Mouse (Mus musculus) liver, postnatal 0 days (tissue): ENCODE measurements around the gene Bcat2. TPM values are rescaled to one million over a fixed set of nuclear protein-coding genes. Genes with fewer than 3 reads are reported as not detected.
A peak's percentile ranks its signal among the peaks of the same experiment; 100 is the strongest.

ENCODE experiments used
- ATAC-seq: fragments of 200-750 bp; cut with Nextera tagmentation; 2 replicates; pipeline ENCODE4 v1.8.0; 2017; ENCODE audit warnings: mild to moderate bottlenecking, moderate library complexity
- DNase-seq: peaks from one replicate; pipeline ENCODE4 v3.0.0-alpha.2; 2016
- H3K27ac ChIP-seq: fragments of 300-500 bp; sonication (generic); 2 replicates; pipeline ENCODE4 v1.5.1; 2014; ENCODE audit warnings: antibody characterized with exemption, moderate library complexity, mild to moderate bottlenecking, low read depth
- H3K27me3 ChIP-seq: fragments of 300-500 bp; sonication (generic); 2 replicates; pipeline ENCODE4 v1.6.1; 2014; ENCODE audit warnings: low read length, control low read depth, mixed read lengths; ENCODE audit not compliant: insufficient read depth
- H3K36me3 ChIP-seq: fragments of 300-500 bp; sonication (generic); replicated peaks from 2 replicates; pipeline ENCODE4 v1.6.1; 2014; ENCODE audit warnings: mild to moderate bottlenecking, control low read depth, low read length, moderate library complexity, mixed read lengths; ENCODE audit not compliant: insufficient read depth
- H3K4me1 ChIP-seq: fragments of 300-500 bp; sonication (generic); 2 replicates; pipeline ENCODE4 v1.6.1; 2014; ENCODE audit warnings: antibody characterized with exemption, mild to moderate bottlenecking, control low read depth; ENCODE audit not compliant: insufficient read depth
- H3K4me2 ChIP-seq: fragments of 300-500 bp; sonication (generic); 2 replicates; pipeline ENCODE4 v1.6.1; 2014; ENCODE audit warnings: low read depth, mild to moderate bottlenecking, low read length, moderate library complexity, mixed read lengths
- H3K4me3 ChIP-seq: fragments of 300-500 bp; sonication (generic); 2 replicates; pipeline ENCODE4 v1.5.1; 2014; ENCODE audit warnings: low read depth, low read length
- H3K9ac ChIP-seq: fragments of 300-500 bp; sonication (generic); replicated peaks from 2 replicates; pipeline ENCODE4 v1.6.1; 2014; ENCODE audit warnings: mild to moderate bottlenecking, moderate library complexity
- H3K9me3 ChIP-seq: fragments of 300-500 bp; sonication (generic); 2 replicates; pipeline ENCODE4 v1.6.1; 2016; ENCODE audit warnings: mild to moderate bottlenecking, control low read depth, low read length, mixed read lengths
- CTCF ChIP-seq: sonication (generic); IDR thresholded peaks from 2 replicates; pipeline ENCODE4 v1.5.1; 2016; ENCODE audit warnings: antibody characterized with exemption, low read depth
- EP300 ChIP-seq: IDR thresholded peaks from 2 replicates; pipeline ENCODE4 v1.6.1; 2016; ENCODE audit warnings: antibody characterized with exemption, low read depth, mild to moderate bottlenecking
- WGBS: fragments of 180-500 bp; shearing (Covaris S2); extraction: QIAGEN DNeasy Blood & Tissue Kit; methylation state at CpG from one replicate; pipeline ENCODE4 v1.1.7; 2014; ENCODE audit not compliant: insufficient replicate concordance; 5-methylcytosine and 5-hydroxymethylcytosine counted together
- polyA plus RNA-seq: library from polyadenylated mRNA; unstranded; fragments of >200 nt; fragmentation: Nextera tagmentation; extraction: Ambion mirVana; gene quantifications from 2 replicates; pipeline ENCODE4 v1.2.1, GENCODE M21; 2015

The Bcat2 gene
- polyA plus RNA-seq, 1 experiment from 2014 or later = 32.3 TPM

DNA sequence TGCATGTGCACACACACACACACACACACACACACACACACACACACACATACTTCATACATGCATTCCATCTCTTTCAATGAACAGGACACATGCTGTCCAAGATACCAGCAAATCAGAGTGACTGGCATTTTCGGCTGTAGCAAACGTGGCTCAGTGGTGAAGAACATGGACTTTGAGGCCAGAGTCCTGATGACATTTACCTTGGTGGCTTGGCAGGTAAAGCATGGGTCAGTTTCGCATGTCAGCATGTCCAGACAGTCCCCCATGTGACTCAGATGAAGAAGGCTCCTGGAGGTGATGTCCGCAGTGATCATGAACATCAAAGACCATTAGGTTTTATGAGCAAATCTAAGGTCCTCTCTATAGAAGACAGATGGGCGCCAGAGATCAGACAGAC lies 27.1 kb downstream of the Bcat2 start:
- Histone ChIP-seq H3K36me3 (no peaks in the 10 kb centered on the region), H3K27ac (peak overlapping the region; percentile 29; the same call in 1 of the 2 replicates), H3K4me2 (no peak overlapping the region), H3K9me3 (no peaks in the 10 kb centered on the region), H3K4me1 (peaks cover 10% of the 10 kb centered on the region), H3K27me3 (no peaks in the 10 kb centered on the region), H3K4me3 (no peak overlapping the region), H3K9ac (no peak overlapping the region)
- DNase-seq = no peak
- ATAC-seq = peak; percentile 53
- WGBS = 65% methylated on average over 5 of the region's 5 CpGs
- TF ChIP-seq CTCF (no peak), EP300 (no peak)

DNA sequence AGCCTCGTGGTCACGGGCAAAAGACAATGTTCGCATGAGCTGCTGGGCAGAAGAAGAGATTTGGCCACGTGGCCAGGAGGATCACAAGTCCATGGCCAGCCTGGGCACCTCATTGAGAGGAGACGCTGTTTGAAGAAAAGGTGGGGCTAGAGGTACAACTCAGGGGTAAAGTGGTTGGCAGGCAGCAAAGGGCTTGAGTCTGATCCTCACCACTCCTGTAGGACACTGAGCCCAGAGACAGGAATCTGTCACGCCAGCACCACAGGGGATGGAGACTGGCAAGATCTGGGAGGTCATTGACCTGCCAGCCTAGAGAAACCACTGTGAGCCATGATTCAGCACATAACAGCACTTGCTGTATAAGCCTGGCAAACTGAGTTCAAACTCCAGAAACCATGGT lies 27.6 kb downstream of the Bcat2 start:
- no peak for ATAC-seq
- Histone ChIP-seq H3K4me2 (no peak overlapping the region), H3K4me1 (peaks cover 10% of the 10 kb centered on the region), H3K36me3 (no peaks in the 10 kb centered on the region), H3K27me3 (no peaks in the 10 kb centered on the region), H3K27ac (peak overlapping the region; percentile 29; the same call in 1 of the 2 replicates), H3K9me3 (no peaks in the 10 kb centered on the region), H3K9ac (no peak overlapping the region), H3K4me3 (no peak overlapping the region)
- DNase-seq = no peak
- 84% methylated on average over 6 of the region's 6 CpGs for WGBS
- TF ChIP-seq EP300 = no peak
- no peak for TF ChIP-seq CTCF

DNA sequence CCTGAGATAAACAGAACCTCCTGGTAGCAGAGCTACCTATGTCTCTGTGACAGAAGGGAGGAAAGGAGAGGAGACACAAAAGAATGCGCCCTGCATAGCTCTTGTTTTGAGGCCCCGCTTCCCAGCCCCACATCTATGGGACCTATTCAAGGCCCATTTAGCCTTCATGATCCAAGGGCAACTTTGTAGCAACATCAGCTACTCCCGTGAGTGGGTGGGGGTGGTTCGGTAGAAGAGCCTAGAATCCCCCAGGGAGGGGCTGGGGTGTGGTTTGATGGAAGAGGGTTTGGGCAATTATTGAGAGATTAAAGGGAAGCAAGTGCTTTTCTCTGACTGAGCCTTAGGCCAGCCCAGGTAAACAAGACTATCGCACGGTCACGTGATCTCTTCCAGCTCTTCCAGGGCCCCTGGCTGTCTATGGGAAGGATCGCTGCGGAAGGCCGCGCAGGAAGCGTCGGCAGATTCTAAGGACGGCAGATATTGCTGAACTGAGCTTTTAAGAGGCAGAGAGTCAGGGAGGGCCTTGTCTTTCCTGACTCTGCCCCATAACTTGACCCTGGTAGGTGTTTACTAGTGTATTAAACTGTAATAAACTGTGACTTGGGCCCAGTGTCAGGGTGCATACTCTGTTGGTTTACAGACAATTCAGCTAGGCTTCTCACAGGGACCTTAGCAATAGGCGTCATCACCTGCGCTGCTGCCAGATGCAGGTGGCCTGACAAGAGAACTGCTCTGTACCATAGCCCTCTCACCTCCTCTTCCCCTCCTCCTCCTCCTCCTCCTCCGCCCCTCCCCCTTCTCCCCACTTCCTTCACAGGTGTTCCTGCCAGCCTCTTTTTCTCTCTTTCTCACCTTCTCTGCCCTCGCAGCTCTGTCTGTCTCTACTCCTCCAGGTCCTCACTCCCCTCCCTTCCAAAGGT lies 29.3 kb downstream of the Bcat2 start:
- Histone ChIP-seq H3K9me3 (no peaks in the 10 kb centered on the region), H3K4me2 (no peak overlapping the region; the same call in 1 of the 2 replicates), H3K9ac (no peak overlapping the region), H3K36me3 (no peaks in the 10 kb centered on the region), H3K27ac (no peak overlapping the region), H3K27me3 (no peaks in the 10 kb centered on the region), H3K4me3 (no peak overlapping the region), H3K4me1 (peaks cover 10% of the 10 kb centered on the region)
- ATAC-seq (peak; percentile 47; the same call in 1 of the 2 replicates), DNase-seq (no peak)
- WGBS = 49% methylated on average over 18 of the region's 18 CpGs
- TF ChIP-seq CTCF = no peak
- TF ChIP-seq EP300 = no peak

DNA sequence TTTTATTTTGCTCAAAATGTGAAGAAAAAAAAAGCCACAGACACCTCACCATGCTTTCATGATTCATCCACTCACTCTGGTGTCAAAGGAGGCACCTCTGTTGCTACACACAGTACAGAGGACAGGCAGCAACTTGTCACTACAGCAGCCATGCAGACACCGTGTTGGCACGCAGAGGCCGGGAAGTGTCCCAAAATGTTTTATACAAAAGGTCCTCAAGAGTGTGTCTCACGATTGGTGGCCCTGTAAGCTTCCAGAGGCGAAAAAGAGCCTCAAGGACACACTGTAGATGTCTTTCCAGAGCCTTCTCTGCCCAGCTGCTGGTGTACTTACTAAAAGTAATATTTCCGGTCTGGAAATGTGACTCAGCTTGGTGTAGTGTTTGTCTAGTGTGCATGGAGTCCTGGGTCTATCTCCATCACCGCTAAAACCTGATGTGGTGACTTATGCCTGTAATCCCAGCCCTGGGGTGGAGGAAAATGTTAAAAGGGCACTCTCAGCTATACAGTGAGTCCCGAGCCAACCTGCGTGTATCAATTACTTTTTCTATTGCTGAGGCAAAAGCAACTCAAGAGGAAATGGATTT lies 35.8 kb downstream of the Bcat2 start:
- Histone ChIP-seq H3K4me1 (no peaks in the 10 kb centered on the region), H3K4me2 (no peak overlapping the region), H3K4me3 (no peak overlapping the region), H3K27ac (no peak overlapping the region), H3K9me3 (no peaks in the 10 kb centered on the region), H3K9ac (no peak overlapping the region), H3K36me3 (no peaks in the 10 kb centered on the region), H3K27me3 (no peaks in the 10 kb centered on the region)
- peak; percentile 31 for ATAC-seq
- 77% methylated on average over 9 of the region's 9 CpGs for WGBS
- no peak for DNase-seq
- TF ChIP-seq EP300 (no peak), CTCF (no peak)

DNA sequence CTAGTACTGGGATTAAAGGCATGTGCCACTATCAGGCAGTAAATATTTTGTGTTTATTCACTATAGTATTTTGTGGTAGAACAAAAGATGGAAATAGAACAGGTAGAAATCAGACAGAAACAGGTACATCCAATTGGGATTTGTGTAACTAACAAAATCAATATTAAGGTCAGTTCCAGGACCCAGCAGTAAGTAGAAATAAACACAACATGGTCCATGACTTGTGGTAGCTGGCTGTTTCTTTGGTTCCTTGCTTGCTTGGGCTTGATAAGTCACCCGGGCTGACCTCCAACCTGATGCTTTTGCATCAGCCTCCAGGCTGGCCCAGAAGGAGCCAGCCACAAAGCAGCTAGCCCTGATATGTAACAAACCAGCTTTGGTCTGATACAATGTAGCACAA lies 39.6 kb downstream of the Bcat2 start:
- Histone ChIP-seq H3K27me3 (no peaks in the 10 kb centered on the region), H3K4me3 (no peak overlapping the region), H3K4me2 (no peak overlapping the region), H3K9ac (no peak overlapping the region), H3K9me3 (no peaks in the 10 kb centered on the region), H3K36me3 (no peaks in the 10 kb centered on the region), H3K27ac (no peak overlapping the region; the same call in 1 of the 2 replicates), H3K4me1 (no peaks in the 10 kb centered on the region)
- DNase-seq = no peak
- TF ChIP-seq CTCF (no peak), EP300 (no peak)
- WGBS = 43% methylated on average over 1 of the region's 1 CpGs
- ATAC-seq = no peak

DNA sequence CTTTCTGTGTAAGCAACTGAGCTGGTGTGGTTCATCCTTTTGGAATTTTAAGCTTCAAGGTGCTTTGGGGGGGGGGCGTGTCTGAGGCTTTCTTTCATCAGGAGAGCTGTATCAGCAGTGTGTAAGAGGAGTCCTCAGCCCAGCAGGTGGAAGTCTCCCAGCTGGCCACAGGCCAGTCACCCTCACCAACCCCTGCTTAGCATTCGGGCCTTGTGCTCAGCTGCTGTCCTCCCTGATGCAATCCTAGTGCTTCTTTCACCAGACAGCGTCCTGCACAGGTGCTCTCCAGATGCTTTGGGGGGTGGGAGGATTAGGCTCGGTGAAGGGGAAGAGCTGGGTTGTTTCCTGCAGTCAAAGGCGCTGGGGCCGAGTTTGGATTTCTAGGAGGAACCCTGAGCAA lies 46.3 kb downstream of the Bcat2 start:
- H3K9ac ChIP-seq = no peak overlapping the region
- peaks cover 5% of the 10 kb centered on the region for H3K4me1 ChIP-seq
- no peak overlapping the region for H3K4me2 ChIP-seq
- H3K36me3 ChIP-seq = no peaks in the 10 kb centered on the region
- WGBS = 40% methylated on average over 6 of the region's 6 CpGs
- no peak overlapping the region for H3K4me3 ChIP-seq
- H3K27me3 ChIP-seq = peaks cover 19% of the 10 kb centered on the region
- TF ChIP-seq EP300 (no peak), CTCF (no peak)
- DNase-seq = peak; percentile 54
- no peak overlapping the region for H3K27ac ChIP-seq
- ATAC-seq = peak; percentile 80
- H3K9me3 ChIP-seq = no peaks in the 10 kb centered on the region
